Mouse (Mus musculus): Measurements from ENCODE around the gene Mia2. TPM values are rescaled to one million over a fixed set of nuclear protein-coding genes. Genes with fewer than 3 reads are reported as not detected.
A peak's percentile ranks its signal among the peaks of the same experiment; 100 is the strongest.

Mia2 gene
- total RNA-seq, 2 experiments from 2014 or later = 44.2 to 48.4 TPM

- no peak for DNase-seq (ENCODE audit: low spot score in 2 of 2)
Observed at GRCm38 (mm10) chr12:59093543-59093942, 2.1 kb upstream of the Mia2 start.

GRCm38 (mm10) chr12:59104771-59105170 lies 9.2 kb downstream of the Mia2 start:
- no peak for DNase-seq (ENCODE audit: low spot score in 2 of 2)

GRCm38 (mm10) chr12:59105914-59106313 lies 10.3 kb downstream of the Mia2 start:
- DNase-seq (ENCODE audit: low spot score in 2 of 2) = no peak

- DNase-seq (ENCODE audit: low spot score in 2 of 2) = no peak
Observed at GRCm38 (mm10) chr12:59106491-59106890, 10.9 kb downstream of the Mia2 start.

GRCm38 (mm10) chr12:59107926-59108325 lies 12.3 kb downstream of the Mia2 start:
- DNase-seq (ENCODE audit: low spot score in 2 of 2) = no peak

DNA sequence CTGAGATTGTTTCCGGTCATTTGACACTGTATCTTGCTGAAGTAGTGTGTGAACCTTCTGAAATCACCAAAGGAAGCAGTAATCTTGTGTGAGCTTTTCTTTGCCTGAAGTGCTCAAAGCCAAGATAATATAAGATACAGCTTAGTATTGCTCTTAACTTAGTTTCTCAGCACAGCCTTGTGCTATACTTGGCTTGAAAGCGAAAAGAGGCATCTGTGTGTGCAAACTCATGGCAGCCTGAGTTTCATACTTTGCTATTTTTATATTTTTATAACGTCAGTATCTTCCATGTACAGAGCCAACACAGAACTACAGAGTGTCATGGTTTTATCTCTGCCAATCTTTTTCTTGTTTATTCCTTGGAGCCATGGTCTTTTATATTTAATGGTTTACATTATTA lies 21.6 kb downstream of the Mia2 start:
- DNase-seq (ENCODE audit: low spot score in 2 of 2) = peak in 1 of 2 experiments; percentile 22

GRCm38 (mm10) chr12:59125426-59125825 lies 29.8 kb downstream of the Mia2 start:
- no peak for DNase-seq (ENCODE audit: low spot score in 2 of 2)

DNA sequence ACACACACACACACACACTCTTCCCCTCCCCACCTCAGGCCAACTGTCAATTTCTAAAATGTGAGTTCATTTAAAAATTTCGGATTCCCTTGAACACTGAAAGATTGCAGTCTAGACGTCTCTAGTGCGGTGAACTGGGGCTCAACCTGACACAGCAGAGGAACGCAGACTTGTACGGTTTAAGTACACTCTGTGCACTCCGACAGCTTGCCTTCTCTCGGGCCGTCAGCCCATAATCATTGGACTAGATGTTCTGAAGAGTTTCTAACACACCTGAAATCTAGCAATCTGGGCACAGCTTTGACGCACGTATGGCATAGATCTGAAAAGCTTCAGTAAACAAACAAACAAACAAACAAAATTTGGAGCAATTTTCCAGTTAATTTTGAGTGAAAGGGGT lies 32.9 kb downstream of the Mia2 start:
- DNase-seq (ENCODE audit: low spot score in 2 of 2) = no peak

GRCm38 (mm10) chr12:59129038-59129437 lies 33.4 kb downstream of the Mia2 start:
- no peak for DNase-seq (ENCODE audit: low spot score in 2 of 2)

- peak in 1 of 2 experiments; percentile 40 for DNase-seq (ENCODE audit: low spot score in 2 of 2)
Observed at GRCm38 (mm10) chr12:59129592-59129991, 34.0 kb downstream of the Mia2 start.

DNA sequence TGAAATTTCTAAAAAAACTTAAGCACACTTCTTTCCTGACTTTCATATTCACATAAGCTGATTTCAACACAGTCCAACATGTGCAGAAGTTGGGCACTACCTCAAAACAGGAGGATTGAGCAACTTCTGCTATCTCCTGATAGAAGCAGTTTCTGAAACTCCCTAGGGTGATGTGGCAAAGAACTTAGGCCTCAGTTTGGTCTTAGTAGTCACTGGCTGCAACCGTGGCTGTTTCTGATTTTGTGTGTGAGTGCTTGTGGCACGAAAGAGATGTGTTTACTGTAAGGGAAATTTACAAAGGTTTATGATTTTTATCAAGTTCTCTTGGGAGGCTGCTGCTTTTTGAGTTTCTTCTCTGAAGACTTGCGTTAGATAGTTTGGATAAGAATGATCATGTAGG lies 34.6 kb downstream of the Mia2 start:
- no peak for DNase-seq (ENCODE audit: low spot score in 2 of 2)

GRCm38 (mm10) chr12:59130651-59131577 lies 35.3 kb downstream of the Mia2 start:
- DNase-seq (ENCODE audit: low spot score in 2 of 2) = peak; percentile 89 to 96

DNA sequence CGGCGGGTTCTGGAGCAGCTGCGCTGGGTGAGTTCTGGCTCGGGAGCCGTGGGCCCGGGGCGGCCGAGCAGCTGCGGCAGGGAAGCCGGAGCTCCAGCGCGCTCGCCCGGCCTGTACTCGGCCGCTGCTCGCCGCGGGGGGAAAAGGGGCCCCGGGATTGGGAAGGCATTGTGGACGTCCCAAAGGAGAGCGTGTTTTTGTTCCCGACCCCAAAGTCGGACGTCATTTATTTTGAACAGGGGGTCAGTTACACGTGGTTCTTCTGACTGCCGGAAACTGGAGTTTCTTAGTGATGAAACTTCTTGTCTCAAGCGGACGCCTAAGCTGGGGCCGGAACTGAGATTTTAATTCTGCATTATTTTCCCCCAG lies 36.0 kb downstream of the Mia2 start:
- DNase-seq (ENCODE audit: low spot score in 2 of 2) = no peak

DNA sequence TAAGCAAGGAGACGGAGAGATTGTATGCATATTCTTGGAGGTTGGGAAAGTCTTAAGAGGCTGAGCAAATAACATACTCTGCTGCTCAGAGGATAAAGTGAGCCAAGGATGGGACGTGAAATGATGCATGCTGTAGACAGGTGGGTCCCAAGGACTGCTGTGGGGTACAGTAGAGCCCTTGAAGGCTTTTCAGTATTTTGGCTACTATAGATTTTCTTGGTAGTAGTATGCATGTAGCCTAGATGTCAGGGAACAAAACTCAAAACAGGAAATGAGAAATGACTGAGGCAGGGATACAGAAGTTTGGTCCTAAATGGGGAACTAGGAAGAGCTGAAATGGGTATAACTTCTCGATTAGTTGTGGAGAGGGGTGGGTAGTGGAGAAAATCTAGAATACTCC lies 36.9 kb downstream of the Mia2 start:
- no peak for DNase-seq (ENCODE audit: low spot score in 2 of 2)

- DNase-seq (ENCODE audit: low spot score in 2 of 2) = no peak
Observed at GRCm38 (mm10) chr12:59132940-59133339, 37.3 kb downstream of the Mia2 start.

- DNase-seq (ENCODE audit: low spot score in 2 of 2) = no peak
Observed at GRCm38 (mm10) chr12:59133437-59133999, 37.9 kb downstream of the Mia2 start.

DNA sequence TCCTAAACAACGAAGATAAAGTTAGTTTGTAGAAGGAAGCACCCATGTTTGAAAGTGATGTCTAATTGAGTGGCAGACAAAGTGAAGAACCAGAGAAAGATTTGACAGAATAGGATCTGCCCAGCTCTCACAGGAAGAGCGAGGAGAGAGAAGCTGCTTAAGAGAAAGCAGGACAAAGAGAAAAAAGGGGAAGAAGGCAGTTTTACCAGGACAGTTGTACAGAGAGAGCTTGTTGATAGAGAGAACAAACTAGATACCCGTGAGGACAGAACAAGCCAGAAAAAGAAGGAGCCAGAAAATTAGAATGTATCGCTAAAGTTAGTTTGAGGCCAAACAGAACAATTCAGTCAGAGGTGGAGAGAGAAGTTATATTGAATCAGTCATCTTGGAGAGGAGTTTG lies 39.5 kb downstream of the Mia2 start:
- no peak for DNase-seq (ENCODE audit: low spot score in 2 of 2)

- DNase-seq (ENCODE audit: low spot score in 2 of 2) = no peak
Observed at GRCm38 (mm10) chr12:59135533-59136300, 40.1 kb downstream of the Mia2 start.

GRCm38 (mm10) chr12:59137031-59137430 lies 41.4 kb downstream of the Mia2 start:
- DNase-seq (ENCODE audit: low spot score in 2 of 2) = no peak

GRCm38 (mm10) chr12:59139372-59139771 lies 43.8 kb downstream of the Mia2 start:
- no peak for DNase-seq (ENCODE audit: low spot score in 2 of 2)

DNA sequence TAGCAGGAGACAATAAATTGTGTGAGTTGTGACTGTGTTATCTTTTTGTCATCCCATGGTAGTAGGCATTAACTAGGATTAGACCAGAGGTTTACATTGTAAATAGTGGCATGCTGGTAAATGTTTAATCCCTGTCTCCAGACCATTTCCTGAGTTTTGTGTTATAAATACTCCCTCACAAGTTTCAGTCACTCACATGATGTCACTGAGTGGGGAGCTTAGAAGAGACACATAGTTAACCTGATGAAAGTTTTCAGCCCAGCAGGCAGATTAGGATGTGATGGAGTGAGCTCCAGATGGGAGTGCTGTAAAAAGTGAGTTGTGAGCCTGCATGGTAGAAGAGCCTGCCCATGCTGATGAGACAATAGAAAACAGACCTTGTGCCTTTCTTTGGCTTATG lies 49.5 kb downstream of the Mia2 start:
- no peak for DNase-seq (ENCODE audit: low spot score in 2 of 2)

GRCm38 (mm10) chr12:59149691-59150090 lies 54.1 kb downstream of the Mia2 start:
- DNase-seq (ENCODE audit: low spot score in 2 of 2) = no peak

Measured in layer of hippocampus, adult 18-20 months (tissue).